Mouse (Mus musculus): Measurements from ENCODE around the gene Igsf11.

The Igsf11 gene

DNA sequence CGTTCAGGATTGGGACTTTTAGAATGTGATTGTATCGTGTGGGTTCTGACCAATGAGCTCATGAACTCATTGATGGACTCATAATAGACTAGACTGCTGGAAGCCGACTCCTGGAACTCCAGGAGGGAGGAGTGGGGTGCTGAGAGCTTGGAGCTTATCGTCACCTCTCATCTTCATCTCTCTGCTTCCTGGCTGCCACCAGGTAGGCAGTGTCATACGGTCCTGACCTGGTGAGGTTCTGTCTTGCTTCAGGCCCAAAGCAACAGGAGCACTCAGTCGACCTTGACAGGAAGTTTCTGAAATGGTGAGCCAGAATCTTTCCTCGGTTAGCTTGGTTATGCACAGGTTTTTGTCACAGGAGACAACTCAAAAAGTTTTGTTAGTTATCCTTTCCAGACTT, at the start of gene Igsf11:
TSS of gene Igsf11 (plus strand) at position 301 of the 400 bp plus-strand sequence.
- DNase-seq: no peak

DNA sequence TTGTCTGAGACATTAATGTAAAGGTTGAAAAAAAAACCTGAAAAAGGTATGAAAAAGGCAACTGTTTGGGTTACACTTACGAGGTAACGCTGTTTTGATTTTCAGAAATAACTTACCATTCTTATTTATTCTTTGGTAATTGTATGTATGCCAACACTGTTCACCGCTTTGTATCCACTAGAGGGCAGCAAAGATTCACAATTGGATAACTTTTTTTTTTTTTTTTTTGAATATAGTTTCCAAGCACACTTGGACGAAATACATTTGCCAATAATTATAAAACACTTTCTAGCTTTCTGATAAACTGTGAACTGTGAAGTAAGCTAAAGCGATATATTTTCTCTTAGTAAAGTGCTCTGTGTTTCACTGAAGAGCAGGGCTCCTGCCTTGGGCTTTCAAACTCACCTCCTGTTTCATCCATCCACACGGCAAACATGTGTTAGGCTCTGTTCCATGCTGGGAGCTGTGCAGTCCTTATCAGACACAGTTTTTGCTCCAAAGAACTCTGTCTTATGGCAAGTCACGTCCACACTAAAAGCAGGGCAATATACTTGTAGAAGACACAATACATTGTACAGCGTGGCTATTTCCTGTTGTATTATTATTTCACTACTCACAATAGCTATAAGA, 34.2 kb upstream of the Igsf11 start:
- DNase-seq: peak; percentile 8 to 28

DNA sequence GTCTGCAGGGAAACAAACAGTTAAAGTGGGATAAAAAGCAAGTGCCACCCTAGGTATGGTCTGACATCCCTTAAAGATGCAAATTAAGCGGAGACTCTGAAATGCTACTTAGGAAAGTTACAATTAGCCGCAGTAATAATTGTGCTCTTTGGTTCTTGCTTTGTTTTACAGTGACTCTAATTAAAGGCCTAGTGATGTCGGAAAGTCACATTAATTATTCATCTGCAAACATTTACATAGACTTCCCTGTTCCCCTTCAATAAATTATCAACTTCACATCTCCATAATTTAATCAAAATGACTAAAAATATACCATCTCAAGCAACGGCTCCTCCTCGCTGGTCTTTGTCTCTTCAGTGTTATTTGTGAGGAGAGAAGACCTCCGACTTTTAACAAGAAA, 31.9 kb upstream of the Igsf11 start:
- DNase-seq: no peak

- DNase-seq: no peak
These were observed 28.1 kb upstream of the Igsf11 start for GRCm38 (mm10) chr16:38864358-38864757.

DNA sequence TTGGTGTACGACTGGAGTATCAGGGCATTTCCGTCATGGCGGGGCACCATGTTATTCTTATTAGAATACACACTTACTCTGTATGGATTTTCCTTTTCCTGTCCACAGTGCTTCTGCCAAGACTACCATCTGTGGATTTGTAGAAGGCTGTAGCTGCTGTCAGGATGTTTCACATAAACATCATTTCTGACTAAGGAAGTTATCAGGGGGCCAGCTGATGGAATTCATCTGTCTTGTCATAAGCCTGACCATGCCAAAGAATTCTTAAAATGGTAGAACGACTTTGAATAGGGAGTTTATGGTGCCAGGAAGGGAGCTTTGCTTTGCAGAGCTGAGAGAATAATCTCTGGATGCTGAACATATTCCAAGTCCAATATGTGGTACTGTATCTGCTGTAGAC, 19.2 kb upstream of the Igsf11 start:
- no peak for DNase-seq

- DNase-seq: no peak
These were observed 18.0 kb upstream of the Igsf11 start for GRCm38 (mm10) chr16:38874481-38874880.

- DNase-seq: no peak
These were observed 6.5 kb downstream of the Igsf11 start for GRCm38 (mm10) chr16:38898816-38899425.

GRCm38 (mm10) chr16:38900024-38900423, 7.6 kb downstream of the Igsf11 start:
- no peak for DNase-seq

- DNase-seq: peak; percentile 85 to 87
These were observed 9.8 kb downstream of the Igsf11 start for GRCm38 (mm10) chr16:38902111-38902778.

GRCm38 (mm10) chr16:38903020-38903419, 10.5 kb downstream of the Igsf11 start:
- DNase-seq: no peak

DNA sequence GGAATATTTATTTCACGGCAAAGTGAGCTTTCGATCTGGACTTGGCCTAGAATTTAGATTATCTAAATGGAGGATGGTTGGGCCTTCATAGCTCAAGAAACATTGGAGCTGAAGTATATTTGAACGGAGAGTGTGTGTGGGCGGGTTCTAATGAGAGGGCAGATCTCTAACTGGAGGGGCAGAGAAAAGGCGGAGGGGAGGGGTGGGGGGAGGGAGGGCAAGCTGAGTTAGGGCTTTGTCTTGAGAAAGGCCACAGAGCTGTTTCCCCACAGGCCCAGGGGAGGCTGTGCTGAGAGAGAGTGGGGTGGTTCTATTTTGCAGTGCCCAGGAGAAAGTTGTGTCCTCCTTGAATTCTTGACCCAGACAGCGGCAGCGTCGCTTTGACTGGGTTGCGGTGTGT, 11.7 kb downstream of the Igsf11 start:
- DNase-seq: no peak

DNA sequence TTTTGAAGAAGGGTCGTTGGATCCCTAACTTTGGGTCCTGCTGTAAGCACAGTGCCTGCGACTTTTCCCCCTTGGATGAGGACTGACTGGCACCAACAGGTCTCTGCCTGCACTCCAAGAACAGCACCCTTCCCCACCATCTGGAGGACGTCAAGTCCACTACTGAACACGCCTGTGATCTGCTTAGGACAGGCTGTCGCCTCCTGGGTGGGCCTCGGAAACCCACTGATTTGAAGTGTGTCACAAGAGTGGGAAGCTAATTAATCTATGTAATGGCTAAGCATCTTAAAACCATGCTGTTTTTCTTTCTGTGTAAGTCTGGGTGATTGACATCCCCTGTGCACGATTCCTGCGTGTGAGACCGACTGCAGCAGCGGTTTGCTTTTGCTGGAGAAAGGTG, 13.4 kb downstream of the Igsf11 start:
- DNase-seq: no peak

- DNase-seq: no peak
These were observed 15.8 kb downstream of the Igsf11 start for GRCm38 (mm10) chr16:38908304-38908703.

DNA sequence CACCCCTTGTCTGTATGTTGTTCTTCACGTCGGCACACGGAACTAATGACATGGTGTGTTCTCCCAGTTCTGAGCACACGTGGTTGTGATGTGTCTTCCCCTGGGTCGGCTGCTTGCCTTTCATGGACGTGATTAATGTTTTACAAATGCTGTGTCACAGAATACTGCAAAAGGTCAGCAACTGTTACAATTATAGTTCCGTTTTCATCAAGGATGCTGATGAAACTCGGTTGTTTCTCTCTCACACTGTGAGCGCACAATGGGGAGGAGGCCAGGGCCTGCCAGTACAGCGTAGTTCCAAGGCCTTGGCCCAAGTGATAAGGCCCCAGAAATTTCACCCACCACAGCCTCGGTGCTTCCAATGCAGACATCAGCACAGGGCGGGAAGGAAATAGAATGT, 17.0 kb downstream of the Igsf11 start:
- no peak for DNase-seq

DNA sequence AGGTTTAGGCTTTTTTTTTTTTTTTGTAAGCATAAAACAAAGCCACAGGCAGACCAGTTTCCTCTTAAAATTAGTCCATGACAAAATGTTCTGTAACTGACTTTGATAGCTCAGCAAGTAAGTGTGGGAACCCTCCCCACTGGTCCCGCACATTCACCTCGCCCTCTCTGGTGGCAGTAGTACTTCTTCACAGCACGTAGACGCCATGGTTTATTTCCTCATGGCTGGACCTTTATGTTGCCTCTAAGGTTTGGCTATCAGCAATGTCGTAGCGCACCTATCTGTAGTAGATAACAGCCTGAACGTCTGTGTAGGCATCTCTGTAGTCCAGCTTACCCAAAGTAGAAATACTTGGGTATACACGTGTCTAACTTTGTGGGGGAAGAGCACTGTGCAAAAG, 17.6 kb downstream of the Igsf11 start:
- no peak for DNase-seq

- DNase-seq: no peak
These were observed 23.0 kb downstream of the Igsf11 start for GRCm38 (mm10) chr16:38915451-38915850.

DNA sequence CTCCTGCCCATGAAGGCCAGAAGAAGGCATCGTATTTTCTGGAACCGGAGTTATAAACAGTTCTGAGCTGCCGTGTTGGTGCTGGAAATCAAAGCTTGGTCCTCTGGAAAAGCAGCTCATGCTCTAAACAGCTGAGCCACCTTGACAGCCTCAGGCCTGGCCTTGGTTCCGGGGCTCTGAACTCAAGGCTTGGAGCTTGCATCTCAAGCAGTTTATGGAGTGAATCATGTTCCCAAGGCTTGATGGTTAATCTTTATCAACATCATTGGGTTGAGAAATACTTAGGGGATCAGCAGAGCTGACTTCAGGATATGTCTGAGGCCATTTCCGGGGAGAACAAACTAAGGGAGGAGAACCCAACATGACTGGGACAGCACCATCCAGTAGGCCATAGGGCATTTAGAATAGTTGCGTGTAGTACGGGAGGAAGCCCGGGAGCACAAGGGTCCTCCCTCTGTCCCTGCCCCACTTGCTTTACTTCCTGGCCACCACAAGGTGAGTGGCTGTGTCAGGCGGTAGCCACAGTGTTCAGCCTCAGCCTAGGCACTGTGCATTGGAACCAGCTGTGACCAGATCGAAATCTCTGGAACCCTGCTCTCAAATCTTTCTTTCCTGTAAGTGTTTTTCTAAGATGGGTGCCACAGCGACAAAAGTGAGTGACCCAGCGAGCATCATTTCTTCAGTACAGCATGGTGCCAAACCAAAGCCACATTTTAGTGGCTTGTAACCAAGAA, 23.7 kb downstream of the Igsf11 start:
- DNase-seq: no peak

DNA sequence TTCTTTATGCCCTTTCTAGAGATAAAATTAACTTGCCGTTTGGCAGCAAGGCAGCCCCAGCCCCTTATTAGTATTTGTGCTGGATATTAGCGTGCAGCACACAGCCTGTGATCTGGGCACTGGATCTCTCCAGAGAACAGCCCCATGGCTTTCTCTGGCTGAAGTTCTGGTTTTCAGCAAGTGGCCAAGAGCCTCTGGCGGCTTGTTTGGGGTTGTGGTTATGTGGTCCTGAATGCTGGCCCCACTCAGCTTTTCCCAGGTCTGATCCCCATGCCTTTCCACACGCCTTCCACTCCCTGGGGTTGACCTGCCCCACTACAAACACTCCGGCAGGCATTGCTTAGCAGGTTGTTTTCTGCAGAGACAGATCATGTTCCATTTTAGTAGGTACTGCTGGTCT, 24.4 kb downstream of the Igsf11 start:
- no peak for DNase-seq

GRCm38 (mm10) chr16:38918121-38918520, 25.6 kb downstream of the Igsf11 start:
- DNase-seq: no peak

- DNase-seq: no peak
These were observed 28.0 kb downstream of the Igsf11 start for GRCm38 (mm10) chr16:38920488-38920887.

DNA sequence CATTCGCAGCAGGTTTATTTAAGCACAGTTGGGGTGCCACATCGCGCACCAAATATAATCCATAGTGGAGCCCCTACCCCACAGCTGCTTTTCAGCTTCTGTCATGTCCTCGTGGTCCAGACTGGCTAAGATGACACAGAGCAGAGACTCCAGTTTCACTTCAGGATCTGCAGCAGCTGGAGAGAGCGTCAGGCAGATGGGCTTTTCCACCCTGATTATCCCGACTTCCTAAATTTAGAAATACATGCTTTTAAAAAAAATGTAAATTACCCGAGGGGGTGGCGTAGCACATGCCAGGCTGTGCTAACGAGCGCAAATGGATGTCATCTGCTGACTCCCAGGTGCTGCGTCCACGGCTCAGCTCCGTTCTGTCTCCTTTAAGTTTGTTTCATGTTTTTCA, 32.5 kb downstream of the Igsf11 start:
- DNase-seq: no peak

DNA sequence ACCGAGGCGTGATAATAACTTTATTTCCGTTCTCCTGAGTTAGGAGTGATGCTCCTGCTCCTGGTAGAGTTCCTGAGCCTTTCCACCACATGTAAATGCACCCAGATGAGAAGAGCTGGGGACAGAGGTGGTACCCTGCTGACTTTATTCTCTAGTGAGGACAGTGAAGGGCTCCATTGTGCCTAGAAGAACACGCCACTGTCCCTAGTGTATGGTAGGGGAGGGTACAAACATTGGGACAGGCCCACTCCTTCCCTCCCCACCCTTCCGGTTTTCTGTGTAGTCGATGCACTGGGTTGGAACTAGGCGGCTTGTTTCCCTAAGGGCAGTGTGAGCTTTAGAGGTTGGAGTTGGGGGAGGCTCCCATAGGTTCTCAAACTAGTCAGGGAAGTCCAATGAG, 36.3 kb downstream of the Igsf11 start:
- DNase-seq: no peak

DNA sequence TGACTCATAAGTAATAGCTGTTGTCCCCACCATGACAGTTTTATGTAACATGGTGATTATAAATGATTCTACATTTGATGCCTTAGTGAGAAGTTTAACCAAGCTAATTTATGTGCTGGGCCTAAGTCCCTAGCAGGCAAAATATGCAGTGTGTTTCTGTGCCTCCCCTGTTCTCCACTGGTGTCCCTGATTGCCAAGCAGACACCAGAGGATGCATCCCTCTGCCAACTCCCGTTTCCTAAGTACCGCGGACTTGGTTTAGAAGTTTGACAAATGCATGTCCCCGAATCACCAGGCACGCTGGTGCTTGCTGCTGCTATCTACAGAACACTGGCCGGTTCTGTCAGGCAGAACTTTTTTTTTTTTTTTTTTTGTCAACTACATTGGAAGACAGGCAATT, 39.0 kb downstream of the Igsf11 start:
- DNase-seq: no peak

- DNase-seq: no peak
These were observed 48.3 kb downstream of the Igsf11 start for GRCm38 (mm10) chr16:38940805-38941204.

Data from B cell, adult 2 months (primary cell).